Mouse (Mus musculus) embryo, embryonic 11 days (tissue): Measurements from ENCODE around the gene Papola.

ENCODE experiments used
- DNase-seq: peaks from one replicate; pipeline ENCODE4 v3.0.0-alpha.2; 2015

Gene Papola

GRCm38 (mm10) chr12:105784196-105784999 is at the start of gene Papola:
Papola (plus strand) TSS chr12:105784694.
- DNase-seq = peak; percentile 95

GRCm38 (mm10) chr12:105735226-105735888 is 49.1 kb upstream of the Papola start:
- no peak for DNase-seq

GRCm38 (mm10) chr12:105735889-105736251 is 48.6 kb upstream of the Papola start:
- no peak for DNase-seq

GRCm38 (mm10) chr12:105738316-105739096 is 46.0 kb upstream of the Papola start:
- DNase-seq = no peak

- DNase-seq = no peak
Measured at GRCm38 (mm10) chr12:105739656-105740055, 44.8 kb upstream of the Papola start.

- no peak for DNase-seq
Measured at GRCm38 (mm10) chr12:105748114-105748513, 36.4 kb upstream of the Papola start.

- DNase-seq = no peak
Measured at GRCm38 (mm10) chr12:105753813-105754212, 30.7 kb upstream of the Papola start.

GRCm38 (mm10) chr12:105757816-105758497 is 26.5 kb upstream of the Papola start:
- peak; percentile 66 for DNase-seq

GRCm38 (mm10) chr12:105758911-105759310 is 25.6 kb upstream of the Papola start:
- no peak for DNase-seq

- peak; percentile 30 for DNase-seq
Measured at GRCm38 (mm10) chr12:105759849-105760478, 24.5 kb upstream of the Papola start.

- peak; percentile 14 for DNase-seq
Measured at GRCm38 (mm10) chr12:105761171-105761570, 23.3 kb upstream of the Papola start.

GRCm38 (mm10) chr12:105761629-105762028 is 22.9 kb upstream of the Papola start:
- DNase-seq = no peak

- DNase-seq = no peak
Measured at GRCm38 (mm10) chr12:105769700-105770099, 14.8 kb upstream of the Papola start.

GRCm38 (mm10) chr12:105774871-105775270 is 9.6 kb upstream of the Papola start:
- no peak for DNase-seq

- DNase-seq = no peak
Measured at GRCm38 (mm10) chr12:105777651-105778050, 6.8 kb upstream of the Papola start.

- peak; percentile 84 for DNase-seq
Measured at GRCm38 (mm10) chr12:105785000-105785774, 693 bp downstream of the Papola start.

- DNase-seq = no peak
Measured at GRCm38 (mm10) chr12:105786113-105786512, 1.6 kb downstream of the Papola start.

- no peak for DNase-seq
Measured at GRCm38 (mm10) chr12:105787626-105788025, 3.1 kb downstream of the Papola start.

- no peak for DNase-seq
Measured at GRCm38 (mm10) chr12:105789885-105790284, 5.4 kb downstream of the Papola start.

- no peak for DNase-seq
Measured at GRCm38 (mm10) chr12:105794896-105795295, 10.4 kb downstream of the Papola start.

- DNase-seq = no peak
Measured at GRCm38 (mm10) chr12:105798001-105798400, 13.5 kb downstream of the Papola start.

- no peak for DNase-seq
Measured at GRCm38 (mm10) chr12:105805790-105806189, 21.3 kb downstream of the Papola start.
